8 mouse cellular contexts compared by ENCODE assay signal in the genomic region with DNA sequence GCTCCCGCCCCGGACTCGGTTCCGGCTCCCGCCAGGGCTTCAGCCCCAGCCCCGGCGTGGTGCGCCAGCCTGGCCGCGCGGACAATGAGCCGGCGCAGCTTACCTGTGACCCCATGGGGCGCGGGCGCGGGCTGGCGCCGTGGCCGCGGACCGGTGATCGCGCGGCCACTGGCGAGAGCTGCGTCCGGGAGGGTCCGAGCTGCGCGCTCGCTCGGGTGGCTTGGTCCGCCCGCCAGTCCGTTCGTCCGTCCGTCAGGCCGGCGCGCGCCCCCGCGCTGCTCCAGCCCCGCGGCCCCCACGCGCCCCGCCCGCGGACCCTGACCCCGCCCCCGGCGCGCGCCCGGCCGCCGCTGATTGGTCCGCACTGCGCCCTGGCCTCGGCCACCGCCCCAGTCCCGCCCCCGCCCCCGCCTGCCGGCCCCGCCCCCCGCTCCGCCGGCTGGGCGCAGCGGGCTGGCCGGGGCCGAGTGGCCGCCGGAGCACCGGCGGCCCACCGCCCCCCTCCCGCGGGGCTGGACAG. TPM values are rescaled to one million over a fixed set of nuclear protein-coding genes. Genes with fewer than 3 reads are reported as not detected.
DNase-seq lines count a peak whose midpoint lies in the region; ATAC-seq and TF ChIP-seq lines count a peak whose summit lies in the region.

A gene (minus strand): TSS at position 274 of the 520 bp plus-strand sequence.

- H3K36me3 ChIP-seq in intestine, embryonic 16.5 days (ENCODE audit: control insufficient read depth, insufficient read depth, low read length): no peaks in the 10 kb centered on the region
- no peaks in the 10 kb centered on the region for H3K36me3 ChIP-seq in limb, embryonic 12.5 days
- H3K36me3 ChIP-seq in midbrain, embryonic 12.5 days: no peaks in the 10 kb centered on the region
- H3K36me3 ChIP-seq in small intestine, adult 2 months (ENCODE audit: control insufficient read depth, insufficient read depth, low read length): no peaks in the 10 kb centered on the region

- peak within 1 kb of the TSS; percentile 50 for H3K27ac ChIP-seq in intestine, embryonic 16.5 days (ENCODE audit: low read length)
- peak within 1 kb of the TSS; percentile 41; the same call in 1 of the 2 replicates for H3K27ac ChIP-seq in limb, embryonic 12.5 days
- peak within 1 kb of the TSS; percentile 88 for H3K27ac ChIP-seq in midbrain, embryonic 12.5 days (replicated peaks)
- no peak within 1 kb of the TSS for H3K27ac ChIP-seq in small intestine, adult 2 months (ENCODE audit: insufficient read depth, low read depth, low read length)

- peaks cover 20% of the 10 kb centered on the region for H3K27me3 ChIP-seq in intestine, embryonic 16.5 days (replicated peaks; ENCODE audit: control insufficient read depth, insufficient read depth, low read length)
- peaks cover 57% of the 10 kb centered on the region for H3K27me3 ChIP-seq in limb, embryonic 12.5 days
- H3K27me3 ChIP-seq in midbrain, embryonic 12.5 days: peaks cover 49% of the 10 kb centered on the region
- H3K27me3 ChIP-seq in small intestine, adult 2 months (ENCODE audit: control insufficient read depth, insufficient read depth, low read length): peaks cover 37% of the 10 kb centered on the region

- H3K9ac ChIP-seq in intestine, embryonic 16.5 days (ENCODE audit: low read depth, low read length): peak within 1 kb of the TSS; percentile 77
- peak within 1 kb of the TSS; percentile 78 for H3K9ac ChIP-seq in limb, embryonic 12.5 days (replicated peaks)
- peak within 1 kb of the TSS; percentile 95 for H3K9ac ChIP-seq in midbrain, embryonic 12.5 days (replicated peaks)

- whole genome bisulfite sequencing in intestine, embryonic 16.5 days: under 1% methylated on average over 64 of the region's 83 CpGs
- under 1% methylated on average over 67 of the region's 83 CpGs for WGBS in limb, embryonic 12.5 days
- under 1% methylated on average over 54 of the region's 83 CpGs for WGBS in midbrain, embryonic 12.5 days
- WGBS in small intestine, adult 2 months: 2% methylated on average over 75 of the region's 83 CpGs

- TF ChIP-seq CTCF in small intestine, adult 2 months (IDR thresholded peaks at IDR 0.05; ENCODE audit: extremely low read depth, insufficient read length, insufficient replicate concordance, low read depth, low read length): no peak

- peak within 1 kb of the TSS; percentile 89 for H3K4me3 ChIP-seq in intestine, embryonic 16.5 days (ENCODE audit: low read length)
- peak within 1 kb of the TSS; percentile 94 for H3K4me3 ChIP-seq in limb, embryonic 12.5 days (replicated peaks)
- peak within 1 kb of the TSS; percentile 97 for H3K4me3 ChIP-seq in midbrain, embryonic 12.5 days
- H3K4me3 ChIP-seq in small intestine, adult 2 months (ENCODE audit: low read depth, low read length): peak within 1 kb of the TSS; percentile 93

- H3K4me1 ChIP-seq in intestine, embryonic 16.5 days (ENCODE audit: control insufficient read depth, insufficient read depth, low read length): 0 out of 2 replicates have a peak, but pooled peaks cover 6% of the 10 kb centered on the region
- H3K4me1 ChIP-seq in limb, embryonic 12.5 days (replicated peaks): peaks cover 19% of the 10 kb centered on the region
- peaks cover 33% of the 10 kb centered on the region for H3K4me1 ChIP-seq in midbrain, embryonic 12.5 days
- H3K4me1 ChIP-seq in small intestine, adult 2 months (ENCODE audit: control insufficient read depth, insufficient read depth, insufficient read length, low read length): peaks cover 6% of the 10 kb centered on the region; the same call in 1 of the 2 replicates

- peak; percentile 96 for DNase-seq in adrenal gland, adult 2 months
- peak; percentile 88 for DNase-seq in embryo, embryonic 10.5 days (ENCODE audit: low spot score)
- DNase-seq in gastrocnemius, postnatal 25 days: peak; percentile 88

- TF ChIP-seq POLR2A in small intestine, adult 2 months (IDR thresholded peaks at IDR 0.05; ENCODE audit: low read depth, low read length): peak; percentile 33; the same call in 1 of the 2 replicates

- ATAC-seq in intestine, embryonic 16.5 days: peak; percentile 93
- peak; percentile 80 for ATAC-seq in limb, embryonic 12.5 days (ENCODE audit: insufficient number of reproducible peaks, insufficient read depth, low FRiP score, low TSS enrichment, low read depth)
- peak; percentile 92 for ATAC-seq in midbrain, embryonic 12.5 days (ENCODE audit: low FRiP score, low read depth)
- no peak for ATAC-seq in activated CD4-positive, CD25-positive, alpha-beta regulatory T cell, adult 4 months

- peak within 1 kb of the TSS; percentile 99 for H3K4me2 ChIP-seq in intestine, embryonic 16.5 days (ENCODE audit: low read depth, low read length)
- peak within 1 kb of the TSS; percentile 99 for H3K4me2 ChIP-seq in limb, embryonic 12.5 days
- peak within 1 kb of the TSS; percentile 96 for H3K4me2 ChIP-seq in midbrain, embryonic 12.5 days (replicated peaks)

- no peaks in the 10 kb centered on the region for H3K9me3 ChIP-seq in intestine, embryonic 16.5 days (ENCODE audit: control insufficient read depth, low read length)
- no peaks in the 10 kb centered on the region for H3K9me3 ChIP-seq in limb, embryonic 12.5 days
- H3K9me3 ChIP-seq in midbrain, embryonic 12.5 days: no peaks in the 10 kb centered on the region

RNA-seq across cellular contexts. Expression of the gene that starts here (rescaled TPM):
- total RNA-seq in adrenal gland, adult 2 months (2021): 10 to 100 TPM in 1 of 2 experiments, 1 to 10 TPM in 1; 9.5 to 16.3 TPM
- 6.0 and 6.2 TPM in 2 replicates for polyA plus RNA-seq in adrenal gland, adult 2 months (2012; rRNA removed)
- total RNA-seq in gastrocnemius, postnatal 25 days (2021): 1 to 10 TPM; 3.5 TPM
- polyA plus RNA-seq in intestine, embryonic 16.5 days (2015; fragmentation: Nextera tagmentation; extraction: Ambion mirVana): 6.1 and 6.5 TPM in 2 replicates
- 8.3 and 9.1 TPM in 2 replicates for polyA plus RNA-seq in limb, embryonic 12.5 days (2016; fragmentation: Nextera tagmentation; extraction: Ambion mirVana)
- 22.2 and 24.6 TPM in 2 replicates for polyA plus RNA-seq in midbrain, embryonic 12.5 days (2016; fragmentation: Nextera tagmentation; extraction: Ambion mirVana)
- 1.5 and 1.6 TPM in 2 replicates for polyA plus RNA-seq in small intestine, adult 2 months (2012; rRNA removed)
- polyA plus RNA-seq in activated CD4-positive, CD25-positive, alpha-beta regulatory T cell, adult 4 months (2017; shearing (Covaris generic)): 1 to 10 TPM; 2.5 to 4.3 TPM
